Mouse (Mus musculus): ENCODE results near the gene Rmdn2.

Gene Rmdn2

DNA sequence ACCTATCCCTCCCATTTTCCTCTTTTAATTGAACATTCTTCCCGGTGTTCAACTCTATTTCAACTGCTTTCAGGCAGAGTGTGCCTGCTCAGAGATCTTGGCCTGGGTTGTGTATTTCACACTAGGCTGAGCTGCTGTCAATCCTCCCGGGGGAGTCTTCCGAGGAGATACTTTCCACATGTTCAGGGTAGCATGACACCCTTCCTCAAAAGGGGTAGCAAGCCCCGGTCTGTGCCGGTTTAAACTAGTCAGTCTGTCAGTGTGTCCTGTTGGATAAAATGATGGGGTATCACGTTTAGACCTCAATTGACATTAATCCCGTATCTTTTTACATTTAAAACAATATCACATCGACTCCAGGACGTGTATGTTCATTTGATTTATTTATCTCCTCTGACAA, 46.1 kb downstream of the Rmdn2 start:
- Histone ChIP-seq H3K27me3 (ENCODE audit: insufficient read depth, low read length) (no peaks in the 10 kb centered on the region), H3K36me3 (ENCODE audit: insufficient read depth, low read length) (0 out of 2 replicates have a peak, but pooled peaks cover 9% of the 10 kb centered on the region), H3K4me3 (replicated peaks; ENCODE audit: low read length) (no peak overlapping the region), H3K4me1 (replicated peaks; ENCODE audit: low read depth, low read length) (peaks cover 34% of the 10 kb centered on the region), H3K9me3 (ENCODE audit: low read length) (peaks cover 17% of the 10 kb centered on the region)
- TF ChIP-seq NANOG (IDR thresholded peaks at IDR 0.05; ENCODE audit: borderline replicate concordance, low read length) (no peak), POU5F1 (IDR thresholded peaks at IDR 0.05; ENCODE audit: borderline replicate concordance, low read length) (no peak), CTCF (conservative IDR thresholded peaks at IDR 0.05; ENCODE audit: low read length) (no peak)

GRCm38 (mm10) chr17:79658452-79658851, 46.8 kb downstream of the Rmdn2 start:
- H3K9me3 ChIP-seq (ENCODE audit: low read length), result peaks cover 10% of the 10 kb centered on the region
- H3K4me3 ChIP-seq (replicated peaks; ENCODE audit: low read length), result no peak overlapping the region
- no peak for TF ChIP-seq NANOG (IDR thresholded peaks at IDR 0.05; ENCODE audit: borderline replicate concordance, low read length)
- no peak for TF ChIP-seq POU5F1 (IDR thresholded peaks at IDR 0.05; ENCODE audit: borderline replicate concordance, low read length)
- TF ChIP-seq CTCF (conservative IDR thresholded peaks at IDR 0.05; ENCODE audit: low read length), result no peak
- 0 out of 2 replicates have a peak, but pooled peaks cover 6% of the 10 kb centered on the region for H3K36me3 ChIP-seq (ENCODE audit: insufficient read depth, low read length)
- H3K4me1 ChIP-seq (replicated peaks; ENCODE audit: low read depth, low read length), result peaks cover 29% of the 10 kb centered on the region
- H3K27me3 ChIP-seq (ENCODE audit: insufficient read depth, low read length), result no peaks in the 10 kb centered on the region

DNA sequence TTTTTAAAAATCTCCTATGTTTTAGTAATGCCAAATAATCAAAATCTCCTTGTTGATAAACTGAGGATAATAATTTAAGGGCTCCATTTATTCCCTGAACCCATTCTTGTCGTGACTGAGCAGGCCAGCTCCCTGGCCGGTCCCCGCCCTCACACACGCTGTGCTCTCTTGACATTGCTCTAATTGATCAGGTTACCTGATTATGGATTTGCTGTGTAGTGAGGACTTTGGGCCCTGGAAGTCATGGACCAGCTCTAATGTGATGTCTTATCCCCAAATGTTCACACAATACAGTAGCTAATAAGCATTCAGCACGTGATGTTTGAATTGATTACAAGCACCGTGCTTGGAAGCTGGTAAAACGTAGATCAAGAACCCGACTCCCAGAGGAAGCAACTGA, 47.2 kb downstream of the Rmdn2 start:
- no peak for TF ChIP-seq CTCF (conservative IDR thresholded peaks at IDR 0.05; ENCODE audit: low read length)
- TF ChIP-seq POU5F1 (IDR thresholded peaks at IDR 0.05; ENCODE audit: borderline replicate concordance, low read length), result no peak
- TF ChIP-seq NANOG (IDR thresholded peaks at IDR 0.05; ENCODE audit: borderline replicate concordance, low read length), result no peak
- Histone ChIP-seq H3K4me1 (replicated peaks; ENCODE audit: low read depth, low read length) (peaks cover 26% of the 10 kb centered on the region), H3K4me3 (replicated peaks; ENCODE audit: low read length) (no peak overlapping the region), H3K36me3 (ENCODE audit: insufficient read depth, low read length) (0 out of 2 replicates have a peak, but pooled peaks cover 6% of the 10 kb centered on the region), H3K27me3 (ENCODE audit: insufficient read depth, low read length) (no peaks in the 10 kb centered on the region), H3K9me3 (ENCODE audit: low read length) (peaks cover 9% of the 10 kb centered on the region)

DNA sequence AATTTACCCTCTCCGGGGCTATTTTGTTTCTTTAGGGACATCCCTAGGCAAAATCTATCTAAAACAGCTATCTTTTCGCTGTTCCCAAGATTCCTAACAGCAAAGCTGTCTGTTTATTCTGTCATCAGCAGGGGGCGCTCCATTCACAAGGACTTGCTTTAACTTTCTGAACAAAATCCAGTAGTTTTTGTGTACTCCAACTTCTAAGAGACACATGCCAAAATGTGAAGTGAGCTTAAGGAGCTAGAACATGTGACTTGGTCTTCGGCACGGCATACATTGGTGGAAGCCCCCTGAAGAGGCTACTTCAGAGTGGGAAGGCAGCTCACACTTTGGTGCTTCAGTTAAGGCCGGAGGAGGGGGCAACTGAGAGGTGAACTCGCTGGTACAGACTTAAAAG, 49.7 kb downstream of the Rmdn2 start:
- TF ChIP-seq CTCF (conservative IDR thresholded peaks at IDR 0.05; ENCODE audit: low read length) (peak; percentile 82), NANOG (IDR thresholded peaks at IDR 0.05; ENCODE audit: borderline replicate concordance, low read length) (no peak)
- Histone ChIP-seq H3K27me3 (ENCODE audit: insufficient read depth, low read length) (no peaks in the 10 kb centered on the region), H3K36me3 (ENCODE audit: insufficient read depth, low read length) (0 out of 2 replicates have a peak, but pooled peaks cover 5% of the 10 kb centered on the region)

DNA sequence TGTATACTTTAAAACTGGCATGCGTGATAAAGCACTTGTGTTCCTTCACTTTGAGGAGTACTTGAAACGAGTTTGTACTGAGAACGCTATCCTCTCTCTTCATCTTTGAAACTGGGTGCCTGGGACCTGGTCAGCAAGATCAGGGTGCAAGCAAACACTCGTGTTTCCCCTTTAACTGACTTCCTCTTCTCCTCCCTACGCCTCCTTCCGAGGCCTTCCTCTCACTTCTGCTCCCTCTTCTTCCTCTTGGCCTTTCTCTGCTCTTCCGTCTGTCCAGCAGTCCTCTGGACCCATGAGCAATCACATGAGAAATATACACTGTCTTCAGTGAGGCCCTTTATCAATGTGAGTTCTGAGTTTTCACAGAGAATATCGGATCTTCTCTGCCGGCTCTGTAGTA, 50.2 kb downstream of the Rmdn2 start:
- Histone ChIP-seq H3K36me3 (ENCODE audit: insufficient read depth, low read length) (0 out of 2 replicates have a peak, but pooled peaks cover under 1% of the 10 kb centered on the region), H3K4me3 (replicated peaks; ENCODE audit: low read length) (no peak overlapping the region), H3K9me3 (ENCODE audit: low read length) (peaks cover 2% of the 10 kb centered on the region), H3K27me3 (ENCODE audit: insufficient read depth, low read length) (no peaks in the 10 kb centered on the region), H3K4me1 (replicated peaks; ENCODE audit: low read depth, low read length) (peaks cover 17% of the 10 kb centered on the region)
- TF ChIP-seq NANOG (IDR thresholded peaks at IDR 0.05; ENCODE audit: borderline replicate concordance, low read length), result no peak
- TF ChIP-seq CTCF (conservative IDR thresholded peaks at IDR 0.05; ENCODE audit: low read length), result no peak
- TF ChIP-seq POU5F1 (IDR thresholded peaks at IDR 0.05; ENCODE audit: borderline replicate concordance, low read length), result no peak

More for the DNA sequence above, 49.7 kb downstream of the Rmdn2 start:
- H3K4me1 ChIP-seq (replicated peaks; ENCODE audit: low read depth, low read length), result peaks cover 17% of the 10 kb centered on the region
- H3K4me3 ChIP-seq (replicated peaks; ENCODE audit: low read length), result no peak overlapping the region
- H3K9me3 ChIP-seq (ENCODE audit: low read length), result peaks cover 7% of the 10 kb centered on the region

DNA sequence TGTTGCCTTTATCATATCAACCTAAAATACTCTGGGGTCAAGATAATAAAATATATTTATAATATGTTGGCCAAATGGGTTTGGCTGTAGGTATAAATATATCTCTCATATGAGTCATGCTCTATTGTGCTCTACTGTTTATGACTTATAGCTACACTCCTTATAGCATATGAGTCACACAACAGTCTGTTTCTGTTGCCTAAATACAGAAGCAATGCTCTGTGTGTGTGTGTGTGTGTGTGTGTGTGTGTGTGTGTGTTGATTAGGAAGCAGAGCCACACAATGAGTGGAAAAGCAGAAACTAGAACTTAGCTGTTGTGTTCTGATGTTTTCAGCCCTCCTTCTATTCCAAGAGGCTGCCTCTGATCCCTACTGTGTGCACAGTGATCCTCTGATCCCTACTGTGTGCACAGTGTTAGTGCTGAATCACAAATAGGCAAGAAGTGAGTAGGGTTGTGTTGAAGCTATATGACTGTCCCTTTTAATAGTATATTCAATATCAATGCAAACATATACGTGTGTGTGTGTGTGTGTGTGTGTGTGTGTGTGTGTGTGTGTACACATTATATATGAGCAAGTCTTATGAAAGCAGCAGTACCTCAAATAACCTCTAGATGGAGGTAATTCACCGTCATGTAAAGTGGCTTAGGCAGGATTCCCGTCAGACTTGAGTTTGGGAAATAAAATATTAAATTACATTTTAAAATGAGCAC, 51.9 kb downstream of the Rmdn2 start:
- Histone ChIP-seq H3K9me3 (ENCODE audit: low read length) (no peaks in the 10 kb centered on the region), H3K36me3 (ENCODE audit: insufficient read depth, low read length) (no peaks in the 10 kb centered on the region), H3K4me1 (replicated peaks; ENCODE audit: low read depth, low read length) (peaks cover 17% of the 10 kb centered on the region), H3K4me3 (replicated peaks; ENCODE audit: low read length) (no peak overlapping the region), H3K27me3 (ENCODE audit: insufficient read depth, low read length) (no peaks in the 10 kb centered on the region)
- no peak for TF ChIP-seq NANOG (IDR thresholded peaks at IDR 0.05; ENCODE audit: borderline replicate concordance, low read length)
- peak; percentile 73 for TF ChIP-seq CTCF (conservative IDR thresholded peaks at IDR 0.05; ENCODE audit: low read length)

- H3K9me3 ChIP-seq (ENCODE audit: low read length), result no peaks in the 10 kb centered on the region
- H3K4me3 ChIP-seq (replicated peaks; ENCODE audit: low read length), result no peak overlapping the region
- H3K27me3 ChIP-seq (ENCODE audit: insufficient read depth, low read length), result no peaks in the 10 kb centered on the region
- H3K36me3 ChIP-seq (ENCODE audit: insufficient read depth, low read length), result no peaks in the 10 kb centered on the region
- TF ChIP-seq POU5F1 (IDR thresholded peaks at IDR 0.05; ENCODE audit: borderline replicate concordance, low read length) (no peak), NANOG (IDR thresholded peaks at IDR 0.05; ENCODE audit: borderline replicate concordance, low read length) (no peak), CTCF (conservative IDR thresholded peaks at IDR 0.05; ENCODE audit: low read length) (no peak)
- H3K4me1 ChIP-seq (replicated peaks; ENCODE audit: low read depth, low read length), result peaks cover 14% of the 10 kb centered on the region
These were observed 52.4 kb downstream of the Rmdn2 start for GRCm38 (mm10) chr17:79664106-79664417.

- Histone ChIP-seq H3K9me3 (ENCODE audit: low read length) (no peaks in the 10 kb centered on the region), H3K4me1 (replicated peaks; ENCODE audit: low read depth, low read length) (peaks cover 7% of the 10 kb centered on the region; the same call in 1 of the 2 replicates), H3K36me3 (ENCODE audit: insufficient read depth, low read length) (no peaks in the 10 kb centered on the region), H3K4me3 (replicated peaks; ENCODE audit: low read length) (no peak overlapping the region), H3K27me3 (ENCODE audit: insufficient read depth, low read length) (no peaks in the 10 kb centered on the region)
- TF ChIP-seq NANOG (IDR thresholded peaks at IDR 0.05; ENCODE audit: borderline replicate concordance, low read length) (no peak), CTCF (conservative IDR thresholded peaks at IDR 0.05; ENCODE audit: low read length) (no peak), POU5F1 (IDR thresholded peaks at IDR 0.05; ENCODE audit: borderline replicate concordance, low read length) (no peak)
These were observed 59.2 kb downstream of the Rmdn2 start for GRCm38 (mm10) chr17:79670837-79671236.

DNA sequence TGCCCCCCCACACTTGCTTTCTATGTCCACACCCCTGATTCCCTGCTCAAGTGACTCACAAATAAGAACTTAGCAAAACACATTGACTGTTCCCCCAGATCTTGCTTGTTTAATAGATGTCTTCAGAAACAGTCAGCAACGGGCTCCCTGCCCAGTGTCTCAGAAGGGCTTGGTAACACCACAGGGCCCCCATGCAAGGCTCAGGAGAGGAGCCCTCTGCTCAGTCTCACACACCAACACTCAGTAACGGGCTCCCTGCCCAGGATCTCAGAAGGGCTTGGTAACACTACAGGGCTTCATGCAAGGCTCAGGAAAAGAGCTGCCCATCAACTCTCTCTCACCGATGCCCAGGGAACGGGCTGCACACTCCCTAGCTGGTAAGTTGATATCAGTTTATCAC, 83.4 kb downstream of the Rmdn2 start:
- Histone ChIP-seq H3K27me3 (ENCODE audit: insufficient read depth, low read length) (peaks cover 4% of the 10 kb centered on the region; the same call in 1 of the 2 replicates), H3K4me1 (replicated peaks; ENCODE audit: low read depth, low read length) (0 out of 2 replicates have a peak, but pooled peaks cover 3% of the 10 kb centered on the region), H3K36me3 (ENCODE audit: insufficient read depth, low read length) (no peaks in the 10 kb centered on the region), H3K4me3 (replicated peaks; ENCODE audit: low read length) (no peak overlapping the region), H3K9me3 (ENCODE audit: low read length) (no peaks in the 10 kb centered on the region)
- TF ChIP-seq POU5F1 (IDR thresholded peaks at IDR 0.05; ENCODE audit: borderline replicate concordance, low read length), result no peak
- TF ChIP-seq CTCF (conservative IDR thresholded peaks at IDR 0.05; ENCODE audit: low read length), result no peak
- no peak for TF ChIP-seq NANOG (IDR thresholded peaks at IDR 0.05; ENCODE audit: borderline replicate concordance, low read length)
